Mouse (Mus musculus) hindbrain, embryonic 12.5 days (tissue): ENCODE results near the gene Wdfy3. TPM values are rescaled to one million over a fixed set of nuclear protein-coding genes. Genes with fewer than 3 reads are reported as not detected.

ENCODE experiments used
- ATAC-seq: fragments of 200-750 bp; cut with Nextera tagmentation; 2 replicates; pipeline ENCODE4 v1.8.0; 2017; ENCODE audit warnings: moderate TSS enrichment; ENCODE audit not compliant: low FRiP score
- H3K27ac ChIP-seq: fragments of 300-500 bp; sonication (generic); 2 replicates; pipeline ENCODE4 v1.5.1; 2016; ENCODE audit warnings: mild to moderate bottlenecking
- H3K27me3 ChIP-seq: fragments of 300-500 bp; sonication (generic); 2 replicates; pipeline ENCODE4 v1.6.1; 2016; ENCODE audit warnings: mild to moderate bottlenecking
- H3K36me3 ChIP-seq: fragments of 300-500 bp; sonication (generic); 2 replicates; pipeline ENCODE4 v1.6.1; 2016; ENCODE audit warnings: mild to moderate bottlenecking
- H3K4me1 ChIP-seq: fragments of 300-500 bp; sonication (generic); 2 replicates; pipeline ENCODE4 v1.6.1; 2016
- H3K4me2 ChIP-seq: fragments of 300-500 bp; sonication (generic); replicated peaks from 2 replicates; pipeline ENCODE4 v1.6.1; 2016; ENCODE audit warnings: mild to moderate bottlenecking
- H3K4me3 ChIP-seq: fragments of 300-500 bp; sonication (generic); 2 replicates; pipeline ENCODE4 v1.5.1; 2016; ENCODE audit warnings: mild to moderate bottlenecking
- H3K9ac ChIP-seq: fragments of 300-500 bp; sonication (generic); 2 replicates; pipeline ENCODE4 v1.6.1; 2016; ENCODE audit warnings: mild to moderate bottlenecking, moderate library complexity
- H3K9me3 ChIP-seq: fragments of 300-500 bp; sonication (generic); replicated peaks from 2 replicates; pipeline ENCODE4 v1.6.1; 2016; ENCODE audit warnings: mild to moderate bottlenecking
- WGBS: fragments of 180-500 bp; shearing (Covaris S2); methylation state at CpG from one replicate; pipeline ENCODE4 v1.1.7; 2016; 5-methylcytosine and 5-hydroxymethylcytosine counted together
- polyA plus RNA-seq: library from polyadenylated mRNA; unstranded; fragments of >200 nt; fragmentation: Nextera tagmentation; extraction: Ambion mirVana; gene quantifications from 2 replicates; pipeline ENCODE4 v1.2.1, GENCODE M21; 2016

Wdfy3 gene
- polyA plus RNA-seq, 1 experiment from 2014 or later = 41.3 TPM

- H3K36me3 ChIP-seq = peaks cover 59% of the 10 kb centered on the region
- H3K27me3 ChIP-seq = no peaks in the 10 kb centered on the region
- no peak for ATAC-seq
- no peak overlapping the region for H3K4me3 ChIP-seq
- H3K9me3 ChIP-seq = no peaks in the 10 kb centered on the region
- H3K4me2 ChIP-seq = no peak overlapping the region
- no peak overlapping the region for H3K27ac ChIP-seq
- H3K9ac ChIP-seq = no peak overlapping the region
- no peaks in the 10 kb centered on the region for H3K4me1 ChIP-seq
- 91% methylated on average over 16 of the region's 16 CpGs for WGBS
These were observed 115.1 kb downstream of the Wdfy3 start for GRCm38 (mm10) chr5:101954393-101955340.

DNA sequence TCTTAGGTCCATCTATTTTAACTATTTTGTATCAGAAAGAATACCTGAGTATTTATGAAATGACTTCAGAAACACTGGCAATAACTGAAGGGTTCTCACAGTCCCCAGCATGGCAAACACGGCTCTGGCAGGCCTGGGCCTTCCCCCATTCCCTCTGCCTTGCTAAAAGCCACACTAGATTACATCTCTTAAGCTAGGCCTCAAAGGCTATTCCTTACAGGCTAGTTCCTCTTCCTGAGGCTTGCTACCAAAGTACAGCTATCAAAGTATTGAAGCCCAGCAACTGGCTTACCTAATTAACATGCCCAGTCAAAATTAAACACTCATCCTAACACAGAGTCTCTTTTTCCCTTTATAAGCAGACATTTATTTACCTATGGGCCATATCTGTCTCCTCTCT, 117.8 kb downstream of the Wdfy3 start:
- Histone ChIP-seq H3K9me3 (no peaks in the 10 kb centered on the region), H3K27ac (no peak overlapping the region), H3K4me3 (no peak overlapping the region), H3K36me3 (peaks cover 66% of the 10 kb centered on the region), H3K4me2 (no peak overlapping the region), H3K4me1 (no peaks in the 10 kb centered on the region), H3K9ac (no peak overlapping the region), H3K27me3 (no peaks in the 10 kb centered on the region)
- ATAC-seq = no peak
- 96% methylated on average over 1 of the region's 1 CpGs for WGBS

GRCm38 (mm10) chr5:101949323-101949722, 120.4 kb downstream of the Wdfy3 start:
- no peak for ATAC-seq
- no peak overlapping the region for H3K4me3 ChIP-seq
- no peaks in the 10 kb centered on the region for H3K27me3 ChIP-seq
- 61% methylated on average over 8 of the region's 8 CpGs for WGBS
- no peak overlapping the region for H3K9ac ChIP-seq
- H3K36me3 ChIP-seq = peaks cover 69% of the 10 kb centered on the region
- no peaks in the 10 kb centered on the region for H3K9me3 ChIP-seq
- H3K27ac ChIP-seq = no peak overlapping the region
- H3K4me2 ChIP-seq = no peak overlapping the region
- H3K4me1 ChIP-seq = no peaks in the 10 kb centered on the region

DNA sequence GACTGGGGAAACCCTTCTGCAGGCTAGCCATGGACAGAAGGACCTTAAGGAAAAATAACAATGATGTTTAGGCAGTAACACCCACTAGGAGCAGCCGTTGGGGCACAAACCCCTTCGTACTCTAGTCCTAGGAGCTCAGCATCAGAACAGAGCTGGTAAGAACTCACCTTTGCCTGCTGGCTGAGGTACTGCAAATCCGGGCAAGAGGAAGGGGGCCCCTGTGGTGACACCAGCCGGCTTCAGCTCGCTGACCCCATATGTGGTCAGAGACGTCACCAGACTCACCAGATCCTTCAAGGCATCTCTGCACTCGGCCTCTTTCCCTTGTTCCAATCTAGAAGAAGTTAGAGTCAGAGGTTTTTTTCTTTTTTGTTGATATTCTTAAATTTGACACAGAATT, 121.1 kb downstream of the Wdfy3 start:
- no peaks in the 10 kb centered on the region for H3K9me3 ChIP-seq
- no peaks in the 10 kb centered on the region for H3K4me1 ChIP-seq
- H3K4me2 ChIP-seq = no peak overlapping the region
- no peaks in the 10 kb centered on the region for H3K27me3 ChIP-seq
- ATAC-seq = no peak
- H3K9ac ChIP-seq = no peak overlapping the region
- 89% methylated on average over 7 of the region's 7 CpGs for WGBS
- no peak overlapping the region for H3K4me3 ChIP-seq
- H3K27ac ChIP-seq = no peak overlapping the region
- H3K36me3 ChIP-seq = peaks cover 73% of the 10 kb centered on the region

- WGBS = 91% methylated on average over 5 of the region's 5 CpGs
- Histone ChIP-seq H3K27ac (no peak overlapping the region), H3K4me1 (no peaks in the 10 kb centered on the region), H3K9me3 (no peaks in the 10 kb centered on the region), H3K4me2 (no peak overlapping the region), H3K36me3 (peaks cover 82% of the 10 kb centered on the region), H3K27me3 (no peaks in the 10 kb centered on the region), H3K9ac (no peak overlapping the region), H3K4me3 (no peak overlapping the region)
- ATAC-seq = no peak
These were observed 124.0 kb downstream of the Wdfy3 start for GRCm38 (mm10) chr5:101945731-101946130.

- peaks cover 65% of the 10 kb centered on the region for H3K36me3 ChIP-seq
- H3K4me2 ChIP-seq = no peak overlapping the region
- no peak overlapping the region for H3K27ac ChIP-seq
- no peak overlapping the region for H3K9ac ChIP-seq
- no peaks in the 10 kb centered on the region for H3K4me1 ChIP-seq
- no peaks in the 10 kb centered on the region for H3K27me3 ChIP-seq
- WGBS = 93% methylated on average over 13 of the region's 13 CpGs
- H3K4me3 ChIP-seq = no peak overlapping the region
- ATAC-seq = no peak
- H3K9me3 ChIP-seq = no peaks in the 10 kb centered on the region
These were observed 131.7 kb downstream of the Wdfy3 start for GRCm38 (mm10) chr5:101937909-101938596.

- peaks cover 61% of the 10 kb centered on the region for H3K36me3 ChIP-seq
- H3K27me3 ChIP-seq = no peaks in the 10 kb centered on the region
- no peak overlapping the region for H3K4me3 ChIP-seq
- H3K4me2 ChIP-seq = no peak overlapping the region
- no peaks in the 10 kb centered on the region for H3K9me3 ChIP-seq
- 90% methylated on average over 21 of the region's 21 CpGs for WGBS
- H3K9ac ChIP-seq = no peak overlapping the region
- no peaks in the 10 kb centered on the region for H3K4me1 ChIP-seq
- H3K27ac ChIP-seq = no peak overlapping the region
- no peak for ATAC-seq
These were observed 132.4 kb downstream of the Wdfy3 start for GRCm38 (mm10) chr5:101937362-101937761.

DNA sequence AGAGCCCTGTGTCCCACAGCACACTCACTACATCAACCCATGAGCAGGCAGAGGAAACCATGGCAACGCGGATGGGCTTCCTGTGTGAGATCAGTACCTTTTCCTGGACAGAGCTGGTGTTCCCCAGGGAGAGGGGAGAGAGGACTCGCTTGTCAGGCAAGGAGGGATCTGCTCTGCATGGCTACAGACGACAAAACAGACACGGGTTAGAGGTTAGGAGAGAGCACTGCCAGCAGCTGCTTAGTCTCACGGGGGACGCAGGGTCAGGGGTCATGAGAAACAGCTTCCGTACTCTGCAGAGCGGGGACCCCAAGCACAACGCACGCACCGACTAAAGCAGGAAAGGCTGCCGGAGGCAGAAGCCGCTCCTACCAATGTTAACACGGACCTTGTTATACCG, 133.8 kb downstream of the Wdfy3 start:
- no peaks in the 10 kb centered on the region for H3K27me3 ChIP-seq
- 42% methylated on average over 16 of the region's 16 CpGs for WGBS
- no peak overlapping the region for H3K9ac ChIP-seq
- H3K27ac ChIP-seq = peak overlapping the region; percentile 62
- ATAC-seq = peak; percentile 74
- no peak overlapping the region for H3K4me3 ChIP-seq
- no peak overlapping the region for H3K4me2 ChIP-seq
- H3K4me1 ChIP-seq = no peaks in the 10 kb centered on the region
- H3K9me3 ChIP-seq = no peaks in the 10 kb centered on the region
- peaks cover 55% of the 10 kb centered on the region for H3K36me3 ChIP-seq

DNA sequence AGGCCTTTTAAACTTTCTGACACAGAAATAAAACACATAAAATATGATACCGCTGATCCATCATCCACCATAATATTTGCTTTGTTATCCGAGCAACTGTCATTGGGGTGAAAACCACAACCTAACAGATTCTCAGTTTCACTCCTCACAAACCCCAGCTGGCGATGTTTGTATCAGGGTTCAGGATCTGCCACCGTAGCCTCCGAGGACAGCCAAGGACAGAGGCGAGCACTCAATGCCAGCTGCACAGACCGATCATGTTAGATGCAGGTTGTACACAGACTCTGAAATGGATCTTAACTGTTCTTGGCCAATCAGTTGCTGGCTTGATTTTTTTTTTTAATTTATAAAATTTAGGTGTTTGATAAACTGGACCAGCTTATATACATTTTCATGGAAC, 135.1 kb downstream of the Wdfy3 start:
- 85% methylated on average over 7 of the region's 7 CpGs for WGBS
- Histone ChIP-seq H3K9me3 (no peaks in the 10 kb centered on the region), H3K27ac (no peak overlapping the region), H3K4me3 (no peak overlapping the region), H3K27me3 (no peaks in the 10 kb centered on the region), H3K4me1 (no peaks in the 10 kb centered on the region), H3K36me3 (peaks cover 54% of the 10 kb centered on the region), H3K4me2 (no peak overlapping the region), H3K9ac (no peak overlapping the region)
- ATAC-seq = no peak

GRCm38 (mm10) chr5:101932971-101933810, 136.5 kb downstream of the Wdfy3 start:
- Histone ChIP-seq H3K9ac (no peak overlapping the region), H3K36me3 (peaks cover 58% of the 10 kb centered on the region), H3K4me2 (no peak overlapping the region), H3K4me3 (no peak overlapping the region), H3K27ac (no peak overlapping the region), H3K27me3 (no peaks in the 10 kb centered on the region), H3K9me3 (no peaks in the 10 kb centered on the region), H3K4me1 (no peaks in the 10 kb centered on the region)
- WGBS = 83% methylated on average over 15 of the region's 15 CpGs
- ATAC-seq = no peak

DNA sequence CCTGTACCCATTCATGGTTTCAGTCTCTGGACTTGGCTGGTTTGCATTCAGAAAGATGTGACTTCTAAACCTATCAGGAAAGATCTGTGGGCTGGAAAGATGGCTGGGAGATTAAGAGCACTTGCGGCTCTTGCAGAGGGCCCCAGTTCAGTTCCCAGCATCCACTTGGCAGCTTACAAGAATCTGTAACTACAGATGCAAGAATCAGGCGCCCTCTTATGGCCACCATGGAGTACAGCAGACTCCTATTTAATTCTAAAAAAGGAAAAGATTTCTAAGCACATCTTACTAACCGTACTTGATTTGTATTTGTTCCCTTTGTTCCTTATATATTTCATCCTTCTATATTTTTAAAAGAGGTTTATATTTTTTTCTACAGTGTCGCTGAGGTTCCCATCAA, 137.7 kb downstream of the Wdfy3 start:
- no peak for ATAC-seq
- H3K27ac ChIP-seq = no peak overlapping the region
- H3K4me2 ChIP-seq = no peak overlapping the region
- no peak overlapping the region for H3K4me3 ChIP-seq
- peaks cover 51% of the 10 kb centered on the region for H3K36me3 ChIP-seq
- 67% methylated on average over 4 of the region's 4 CpGs for WGBS
- no peaks in the 10 kb centered on the region for H3K4me1 ChIP-seq
- no peaks in the 10 kb centered on the region for H3K9me3 ChIP-seq
- no peak overlapping the region for H3K9ac ChIP-seq
- no peaks in the 10 kb centered on the region for H3K27me3 ChIP-seq

- H3K4me2 ChIP-seq = no peak overlapping the region
- 93% methylated on average over 8 of the region's 8 CpGs for WGBS
- peaks cover 69% of the 10 kb centered on the region for H3K36me3 ChIP-seq
These were observed 143.4 kb downstream of the Wdfy3 start for GRCm38 (mm10) chr5:101926311-101926710.

More at GRCm38 (mm10) chr5:101926311-101926710, 143.4 kb downstream of the Wdfy3 start:
- Histone ChIP-seq H3K27me3 (no peaks in the 10 kb centered on the region), H3K9me3 (no peaks in the 10 kb centered on the region), H3K4me3 (no peak overlapping the region), H3K9ac (no peak overlapping the region), H3K4me1 (no peaks in the 10 kb centered on the region), H3K27ac (no peak overlapping the region)
- ATAC-seq = no peak
